13 mouse cellular contexts compared by ENCODE assay signal in the genomic region with DNA sequence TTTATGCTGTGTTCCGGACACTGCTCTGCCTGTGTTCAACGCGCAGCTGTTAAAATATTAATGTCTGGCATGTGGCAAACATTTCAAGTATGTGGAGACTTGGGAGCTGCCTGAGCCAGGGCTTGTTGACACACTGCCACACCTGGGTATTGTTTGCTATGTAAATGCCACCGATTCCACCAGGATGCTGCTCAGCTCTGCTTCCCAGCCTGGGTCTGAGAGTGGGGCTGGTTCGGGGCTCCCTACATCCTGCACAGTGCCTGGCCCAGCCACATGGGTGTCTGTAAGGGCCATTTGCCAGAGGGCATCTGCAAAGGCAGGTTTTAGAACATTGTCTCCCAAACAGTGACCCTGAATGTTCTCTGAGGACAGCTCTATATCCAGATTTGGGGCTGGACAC.
DNase-seq lines count a peak whose midpoint lies in the region; ATAC-seq and TF ChIP-seq lines count a peak whose summit lies in the region.
"Had no signal": no experiment of that assay in that cellular context is flagged by ENCODE, and none has a peak within 500 bp of the region (broad histone marks: within the 10 kb centered on the region; RNA-seq: fewer than 3 reads in every experiment).

No protein-coding gene starts in this region.

- no peak overlapping the region for H3K4me3 ChIP-seq in neural tube, embryonic 13.5 days
- H3K4me3 ChIP-seq in heart, embryonic 15.5 days, result no peak overlapping the region
- H3K4me3 ChIP-seq in lung, embryonic 14.5 days (ENCODE audit: low read depth, low read length), result no peak overlapping the region
- no peak overlapping the region for H3K4me3 ChIP-seq in stomach, embryonic 15.5 days (replicated peaks)
- H3K4me3 ChIP-seq: myocyte had no signal

- H3K9me3 ChIP-seq in neural tube, embryonic 13.5 days, result no peaks in the 10 kb centered on the region
- no peaks in the 10 kb centered on the region for H3K9me3 ChIP-seq in heart, embryonic 15.5 days (replicated peaks)
- H3K9me3 ChIP-seq in lung, embryonic 14.5 days (ENCODE audit: low read depth, low read length), result no peaks in the 10 kb centered on the region
- H3K9me3 ChIP-seq in stomach, embryonic 15.5 days, result no peaks in the 10 kb centered on the region

- H3K9ac ChIP-seq in neural tube, embryonic 13.5 days, result no peak overlapping the region
- no peak overlapping the region for H3K9ac ChIP-seq in heart, embryonic 15.5 days
- no peak overlapping the region for H3K9ac ChIP-seq in lung, embryonic 14.5 days
- no peak overlapping the region for H3K9ac ChIP-seq in stomach, embryonic 15.5 days

- H3K27me3 ChIP-seq in neural tube, embryonic 13.5 days, result no peaks in the 10 kb centered on the region
- no peaks in the 10 kb centered on the region for H3K27me3 ChIP-seq in heart, embryonic 15.5 days
- no peaks in the 10 kb centered on the region for H3K27me3 ChIP-seq in lung, embryonic 14.5 days (ENCODE audit: insufficient read depth, low read length)
- H3K27me3 ChIP-seq in stomach, embryonic 15.5 days (replicated peaks), result no peaks in the 10 kb centered on the region

- no peak for DNase-seq in neural tube, embryonic 10.5 days (ENCODE audit: extremely low spot score, low spot score)
- DNase-seq in lung, embryonic 14.5 days, result peak; percentile 61
- DNase-seq in adrenal gland, adult (ENCODE audit: inconsistent age in 2 of 2, low spot score in 1 of 2), result no peak
- no peak for DNase-seq in right cerebral cortex, postnatal 14 days
- DNase-seq: cerebellum, adult 9-10 months; layer of hippocampus, adult 9-11 months; thymus, postnatal 14 days had no signal

- no peak for TF ChIP-seq CTCF in lung, embryonic 14.5 days (IDR thresholded peaks at IDR 0.05; ENCODE audit: low read depth)

- H3K27ac ChIP-seq in neural tube, embryonic 13.5 days (replicated peaks), result peak overlapping the region; percentile 68
- H3K27ac ChIP-seq in heart, embryonic 15.5 days, result peak overlapping the region; percentile 87
- H3K27ac ChIP-seq in lung, embryonic 14.5 days (ENCODE audit: low read depth), result peak overlapping the region; percentile 90
- peak overlapping the region; percentile 81 for H3K27ac ChIP-seq in stomach, embryonic 15.5 days

- 51% methylated on average over 5 of the region's 5 CpGs for whole genome bisulfite sequencing in neural tube, embryonic 13.5 days
- 16% methylated on average over 5 of the region's 5 CpGs for WGBS in heart, embryonic 15.5 days
- WGBS in lung, embryonic 14.5 days, result 19% methylated on average over 5 of the region's 5 CpGs
- WGBS in stomach, embryonic 15.5 days, result 33% methylated on average over 5 of the region's 5 CpGs

- no peaks in the 10 kb centered on the region for H3K36me3 ChIP-seq in neural tube, embryonic 13.5 days
- H3K36me3 ChIP-seq in heart, embryonic 15.5 days, result no peaks in the 10 kb centered on the region
- H3K36me3 ChIP-seq in lung, embryonic 14.5 days (ENCODE audit: insufficient read depth), result no peaks in the 10 kb centered on the region
- H3K36me3 ChIP-seq in stomach, embryonic 15.5 days, result no peaks in the 10 kb centered on the region

- H3K4me2 ChIP-seq in neural tube, embryonic 13.5 days, result no peak overlapping the region
- peak overlapping the region; percentile 31; the same call in 1 of the 2 replicates for H3K4me2 ChIP-seq in heart, embryonic 15.5 days
- no peak overlapping the region for H3K4me2 ChIP-seq in lung, embryonic 14.5 days
- H3K4me2 ChIP-seq in stomach, embryonic 15.5 days, result no peak overlapping the region

- ATAC-seq in neural tube, embryonic 13.5 days (ENCODE audit: low read depth), result no peak
- peak; percentile 34; the same call in 1 of the 2 replicates for ATAC-seq in heart, embryonic 15.5 days (replicated peaks; ENCODE audit: insufficient number of reproducible peaks, insufficient read depth, low FRiP score, low read depth)
- ATAC-seq in lung, embryonic 14.5 days (ENCODE audit: insufficient read depth), result peak; percentile 89
- peak; percentile 82 for ATAC-seq in stomach, embryonic 15.5 days (ENCODE audit: insufficient read depth, low FRiP score, low read depth)
- ATAC-seq in megakaryocyte progenitor cell, adult 5-6 weeks (replicated peaks; ENCODE audit: poor library complexity), result no peak
- ATAC-seq: Patski had no signal

- peaks cover 65% of the 10 kb centered on the region for H3K4me1 ChIP-seq in neural tube, embryonic 13.5 days (replicated peaks)
- H3K4me1 ChIP-seq in heart, embryonic 15.5 days (replicated peaks), result peaks cover 53% of the 10 kb centered on the region
- peaks cover 12% of the 10 kb centered on the region for H3K4me1 ChIP-seq in lung, embryonic 14.5 days (ENCODE audit: insufficient read depth)
- H3K4me1 ChIP-seq in stomach, embryonic 15.5 days, result peaks cover 17% of the 10 kb centered on the region

Comparison
In these comparisons a context has a peak if more than half of its experiments do, and no peak if none do; other contexts are left out.
1. ATAC-seq: peak in heart, embryonic 15.5 days (single experiment), lung, embryonic 14.5 days (single experiment) and stomach, embryonic 15.5 days (single experiment); none in neural tube, embryonic 13.5 days (single experiment) and megakaryocyte progenitor cell, adult 5-6 weeks (single experiment).
2. Peak in every context shown above with its lines, with median percentiles within 50 percentile points of each other: H3K27ac ChIP-seq.